Mouse (Mus musculus) left cerebral cortex, postnatal 14 days (tissue): ENCODE measurements at regions not wholly inside any gene's neighbourhood (a gene's known extent, or its start where the extent isn't known, plus 50 kb on each side); places are given as distances from the start of the nearest gene placed in this dataset.

ENCODE experiments used
- DNase-seq, 2 experiments: peaks; one replicate each; pipeline ENCODE4 v3.0.0; 2021 to 2022; ENCODE audit warnings: low spot score in 2 of 2, mixed read lengths in 1 of 2
- intact Hi-C: fragments of 180-260 bp; cut with DNase I; formaldehyde crosslinking; loops from one replicate; pipeline ENCODE4 v1.15.1; 2025

- intact Hi-C loops = no loop called here
- no peak for DNase-seq
Observed at GRCm38 (mm10) chr9:118204456-118204855, 54.5 kb upstream of the Cmc1 start.

- no peak for DNase-seq
- intact Hi-C loops = no loop called here
Observed at GRCm38 (mm10) chr9:118206483-118206882, 56.5 kb upstream of the Cmc1 start.

GRCm38 (mm10) chr9:118219696-118220095, 69.7 kb upstream of the Cmc1 start:
- DNase-seq = peak in 1 of 2 experiments; percentile 6
- intact Hi-C loops = no loop called here

GRCm38 (mm10) chr9:118221186-118221585, 71.2 kb upstream of the Cmc1 start:
- intact Hi-C loops = no loop called here
- DNase-seq = no peak

- no peak for DNase-seq
- intact Hi-C loops = no loop called here
Observed at GRCm38 (mm10) chr9:118227401-118228061, 77.6 kb upstream of the Cmc1 start.

GRCm38 (mm10) chr9:118228691-118229427, 78.9 kb upstream of the Cmc1 start:
- no peak for DNase-seq
- intact Hi-C loops = no loop called here

- peak in 1 of 2 experiments; percentile 14 for DNase-seq
- intact Hi-C loops = no loop called here
Observed at GRCm38 (mm10) chr9:118240711-118241110, 90.7 kb upstream of the Cmc1 start.

- intact Hi-C loops = no loop called here
- DNase-seq = no peak
Observed at GRCm38 (mm10) chr9:118246820-118247628, 97.0 kb upstream of the Cmc1 start.

GRCm38 (mm10) chr9:118253829-118254228, 103.9 kb upstream of the Cmc1 start:
- DNase-seq = no peak
- intact Hi-C loops = no loop called here

- intact Hi-C loops = no loop called here
- no peak for DNase-seq
Observed at GRCm38 (mm10) chr9:118255200-118255733, 105.3 kb upstream of the Cmc1 start.

- DNase-seq = no peak
- intact Hi-C loops = no loop called here
Observed at GRCm38 (mm10) chr9:118255751-118256266, 105.8 kb upstream of the Cmc1 start.

- no peak for DNase-seq
- intact Hi-C loops = no loop called here
Observed at GRCm38 (mm10) chr9:118266298-118266697, 116.3 kb upstream of the Cmc1 start.

GRCm38 (mm10) chr9:118271681-118272080, 121.7 kb upstream of the Cmc1 start:
- intact Hi-C loops = no loop called here
- DNase-seq = no peak

- intact Hi-C loops = no loop called here
- no peak for DNase-seq
Observed at GRCm38 (mm10) chr9:118272713-118273407, 122.9 kb upstream of the Cmc1 start.

- DNase-seq = no peak
- intact Hi-C loops = no loop called here
Observed at GRCm38 (mm10) chr9:118285481-118285880, 135.5 kb upstream of the Cmc1 start.

GRCm38 (mm10) chr9:118287606-118288005, 137.6 kb upstream of the Cmc1 start:
- no peak for DNase-seq
- intact Hi-C loops = no loop called here

GRCm38 (mm10) chr9:118292836-118293235, 142.9 kb upstream of the Cmc1 start:
- intact Hi-C loops = no loop called here
- DNase-seq = no peak

GRCm38 (mm10) chr9:118294011-118294410, 144.0 kb upstream of the Cmc1 start:
- intact Hi-C loops = no loop called here
- no peak for DNase-seq

- intact Hi-C loops = no loop called here
Observed at GRCm38 (mm10) chr9:118302785-118303384, 152.9 kb upstream of the Cmc1 start.

More at GRCm38 (mm10) chr9:118302785-118303384, 152.9 kb upstream of the Cmc1 start:
- DNase-seq = no peak
